Mouse (Mus musculus): Measurements from ENCODE around the gene 2200002J24Rik. TPM values are rescaled to one million over a fixed set of nuclear protein-coding genes. Genes with fewer than 3 reads are reported as not detected.

2200002J24Rik gene
- polyA plus RNA-seq, 1 experiment: not detected

DNA sequence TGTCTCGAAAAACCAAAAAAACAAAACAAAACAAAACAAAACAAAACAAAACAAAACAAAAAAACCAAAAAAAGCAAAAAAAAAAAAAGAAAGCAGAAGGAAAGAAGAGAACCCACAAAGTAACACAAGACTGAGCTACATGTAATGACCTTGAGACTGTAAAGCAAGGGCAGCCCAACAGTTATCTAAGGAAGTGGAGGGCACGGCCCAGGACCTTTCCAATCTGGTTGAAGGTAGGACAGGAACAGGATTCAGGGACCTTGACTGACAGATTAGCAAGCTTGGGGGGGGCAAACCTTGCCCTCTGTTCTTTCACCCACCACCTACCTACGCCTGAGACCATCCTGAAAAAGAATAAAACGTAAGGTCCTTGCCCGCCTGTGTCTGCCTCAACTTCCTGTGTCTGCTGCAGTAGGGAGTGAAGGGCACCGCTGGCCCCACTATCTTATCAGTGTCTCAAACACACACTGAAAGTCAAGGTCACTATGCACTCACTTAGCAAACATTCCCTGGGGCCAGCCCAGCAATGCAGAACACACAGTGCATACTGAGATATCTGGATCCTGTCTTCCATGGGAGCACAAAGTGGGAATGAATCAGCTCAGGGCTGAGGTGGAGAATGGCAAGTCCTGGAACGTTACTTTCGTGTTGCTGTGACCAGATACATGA is 7.6 kb downstream of the 2200002J24Rik start:
- no peaks in the 10 kb centered on the region for H3K9me3 ChIP-seq (replicated peaks; ENCODE audit: control insufficient read depth, insufficient read depth, low read length, poor library complexity, severe bottlenecking)
- TF ChIP-seq EP300 (IDR thresholded peaks at IDR 0.05; ENCODE audit: insufficient read depth, low read depth, low read length): no peak
- no peak for TF ChIP-seq POLR2A (IDR thresholded peaks at IDR 0.05; ENCODE audit: insufficient read depth, low read length)
- no peak for TF ChIP-seq CTCF (IDR thresholded peaks at IDR 0.05; ENCODE audit: low read depth, low read length)
- H3K4me1 ChIP-seq (ENCODE audit: control insufficient read depth, insufficient read depth, low read length): no peaks in the 10 kb centered on the region
- no peaks in the 10 kb centered on the region for H3K27me3 ChIP-seq (ENCODE audit: control insufficient read depth, insufficient read depth, low read length, poor library complexity, severe bottlenecking)
- H3K4me3 ChIP-seq (ENCODE audit: low read depth, low read length): no peak overlapping the region
- no peak overlapping the region for H3K27ac ChIP-seq (ENCODE audit: insufficient read depth, low read length)
- no peaks in the 10 kb centered on the region for H3K36me3 ChIP-seq (ENCODE audit: control insufficient read depth, insufficient read depth, low read length, poor library complexity, severe bottlenecking)
- H3K9ac ChIP-seq (ENCODE audit: low read depth, poor library complexity, severe bottlenecking): no peak overlapping the region

- TF ChIP-seq CTCF (IDR thresholded peaks at IDR 0.05; ENCODE audit: low read depth, low read length) (no peak), EP300 (IDR thresholded peaks at IDR 0.05; ENCODE audit: insufficient read depth, low read depth, low read length) (no peak), POLR2A (IDR thresholded peaks at IDR 0.05; ENCODE audit: insufficient read depth, low read length) (no peak)
Observed at GRCm38 (mm10) chr7:30707441-30707840, 8.7 kb downstream of the 2200002J24Rik start.

GRCm38 (mm10) chr7:30711942-30712341 is 13.2 kb downstream of the 2200002J24Rik start, which contains the start of gene Atp4a:
Gene Atp4a, plus strand, starts transcription at chr7:30712209.
- H3K4me3 ChIP-seq (ENCODE audit: low read depth, low read length): no peak within 1 kb of the TSS
- H3K36me3 ChIP-seq (ENCODE audit: control insufficient read depth, insufficient read depth, low read length, poor library complexity, severe bottlenecking): no peaks in the 10 kb centered on the region
- TF ChIP-seq EP300 (IDR thresholded peaks at IDR 0.05; ENCODE audit: insufficient read depth, low read depth, low read length) (no peak), CTCF (IDR thresholded peaks at IDR 0.05; ENCODE audit: low read depth, low read length) (no peak), POLR2A (IDR thresholded peaks at IDR 0.05; ENCODE audit: insufficient read depth, low read length) (no peak)
- no peak within 1 kb of the TSS for H3K9ac ChIP-seq (ENCODE audit: low read depth, poor library complexity, severe bottlenecking)
- H3K27me3 ChIP-seq (ENCODE audit: control insufficient read depth, insufficient read depth, low read length, poor library complexity, severe bottlenecking): no peaks in the 10 kb centered on the region; the same call in 1 of the 2 replicates
- H3K27ac ChIP-seq (ENCODE audit: insufficient read depth, low read length): no peak within 1 kb of the TSS
- H3K4me1 ChIP-seq (ENCODE audit: control insufficient read depth, insufficient read depth, low read length): no peaks in the 10 kb centered on the region
- H3K9me3 ChIP-seq (replicated peaks; ENCODE audit: control insufficient read depth, insufficient read depth, low read length, poor library complexity, severe bottlenecking): no peaks in the 10 kb centered on the region

More at GRCm38 (mm10) chr7:30707441-30707840, 8.7 kb downstream of the 2200002J24Rik start:
- Histone ChIP-seq H3K27me3 (ENCODE audit: control insufficient read depth, insufficient read depth, low read length, poor library complexity, severe bottlenecking) (no peaks in the 10 kb centered on the region), H3K36me3 (ENCODE audit: control insufficient read depth, insufficient read depth, low read length, poor library complexity, severe bottlenecking) (no peaks in the 10 kb centered on the region), H3K27ac (ENCODE audit: insufficient read depth, low read length) (no peak overlapping the region), H3K9ac (ENCODE audit: low read depth, poor library complexity, severe bottlenecking) (no peak overlapping the region), H3K9me3 (replicated peaks; ENCODE audit: control insufficient read depth, insufficient read depth, low read length, poor library complexity, severe bottlenecking) (no peaks in the 10 kb centered on the region), H3K4me1 (ENCODE audit: control insufficient read depth, insufficient read depth, low read length) (no peaks in the 10 kb centered on the region), H3K4me3 (ENCODE audit: low read depth, low read length) (no peak overlapping the region)

GRCm38 (mm10) chr7:30717006-30717715 is 18.4 kb downstream of the 2200002J24Rik start:
- H3K27me3 ChIP-seq (ENCODE audit: control insufficient read depth, insufficient read depth, low read length, poor library complexity, severe bottlenecking): no peaks in the 10 kb centered on the region; the same call in 1 of the 2 replicates
- H3K9ac ChIP-seq (ENCODE audit: low read depth, poor library complexity, severe bottlenecking): no peak overlapping the region
- no peak for TF ChIP-seq EP300 (IDR thresholded peaks at IDR 0.05; ENCODE audit: insufficient read depth, low read depth, low read length)
- TF ChIP-seq CTCF (IDR thresholded peaks at IDR 0.05; ENCODE audit: low read depth, low read length): no peak
- TF ChIP-seq POLR2A (IDR thresholded peaks at IDR 0.05; ENCODE audit: insufficient read depth, low read length): no peak
- no peaks in the 10 kb centered on the region for H3K9me3 ChIP-seq (replicated peaks; ENCODE audit: control insufficient read depth, insufficient read depth, low read length, poor library complexity, severe bottlenecking)
- H3K36me3 ChIP-seq (ENCODE audit: control insufficient read depth, insufficient read depth, low read length, poor library complexity, severe bottlenecking): no peaks in the 10 kb centered on the region
- no peak overlapping the region for H3K27ac ChIP-seq (ENCODE audit: insufficient read depth, low read length)
- H3K4me1 ChIP-seq (ENCODE audit: control insufficient read depth, insufficient read depth, low read length): no peaks in the 10 kb centered on the region
- peak overlapping the region; percentile 66 for H3K4me3 ChIP-seq (ENCODE audit: low read depth, low read length)

- TF ChIP-seq POLR2A (IDR thresholded peaks at IDR 0.05; ENCODE audit: insufficient read depth, low read length) (no peak), CTCF (IDR thresholded peaks at IDR 0.05; ENCODE audit: low read depth, low read length) (no peak), EP300 (IDR thresholded peaks at IDR 0.05; ENCODE audit: insufficient read depth, low read depth, low read length) (no peak)
- Histone ChIP-seq H3K4me3 (ENCODE audit: low read depth, low read length) (peak overlapping the region; percentile 44), H3K27me3 (ENCODE audit: control insufficient read depth, insufficient read depth, low read length, poor library complexity, severe bottlenecking) (no peaks in the 10 kb centered on the region; the same call in 1 of the 2 replicates), H3K9me3 (replicated peaks; ENCODE audit: control insufficient read depth, insufficient read depth, low read length, poor library complexity, severe bottlenecking) (no peaks in the 10 kb centered on the region), H3K36me3 (ENCODE audit: control insufficient read depth, insufficient read depth, low read length, poor library complexity, severe bottlenecking) (no peaks in the 10 kb centered on the region), H3K9ac (ENCODE audit: low read depth, poor library complexity, severe bottlenecking) (no peak overlapping the region), H3K27ac (ENCODE audit: insufficient read depth, low read length) (no peak overlapping the region), H3K4me1 (ENCODE audit: control insufficient read depth, insufficient read depth, low read length) (no peaks in the 10 kb centered on the region)
Observed at GRCm38 (mm10) chr7:30717716-30718046, 19.0 kb downstream of the 2200002J24Rik start.

GRCm38 (mm10) chr7:30719669-30720068 is 20.9 kb downstream of the 2200002J24Rik start:
- Histone ChIP-seq H3K9ac (ENCODE audit: low read depth, poor library complexity, severe bottlenecking) (no peak overlapping the region), H3K27ac (ENCODE audit: insufficient read depth, low read length) (no peak overlapping the region), H3K9me3 (replicated peaks; ENCODE audit: control insufficient read depth, insufficient read depth, low read length, poor library complexity, severe bottlenecking) (no peaks in the 10 kb centered on the region), H3K4me1 (ENCODE audit: control insufficient read depth, insufficient read depth, low read length) (no peaks in the 10 kb centered on the region), H3K36me3 (ENCODE audit: control insufficient read depth, insufficient read depth, low read length, poor library complexity, severe bottlenecking) (no peaks in the 10 kb centered on the region), H3K27me3 (ENCODE audit: control insufficient read depth, insufficient read depth, low read length, poor library complexity, severe bottlenecking) (no peaks in the 10 kb centered on the region; the same call in 1 of the 2 replicates), H3K4me3 (ENCODE audit: low read depth, low read length) (no peak overlapping the region)
- TF ChIP-seq CTCF (IDR thresholded peaks at IDR 0.05; ENCODE audit: low read depth, low read length) (no peak), EP300 (IDR thresholded peaks at IDR 0.05; ENCODE audit: insufficient read depth, low read depth, low read length) (no peak), POLR2A (IDR thresholded peaks at IDR 0.05; ENCODE audit: insufficient read depth, low read length) (no peak)

Measured in ES-Bruce4 (cell line).